Mouse (Mus musculus): Measurements from ENCODE around the gene Sox14.

Sox14 gene

DNA sequence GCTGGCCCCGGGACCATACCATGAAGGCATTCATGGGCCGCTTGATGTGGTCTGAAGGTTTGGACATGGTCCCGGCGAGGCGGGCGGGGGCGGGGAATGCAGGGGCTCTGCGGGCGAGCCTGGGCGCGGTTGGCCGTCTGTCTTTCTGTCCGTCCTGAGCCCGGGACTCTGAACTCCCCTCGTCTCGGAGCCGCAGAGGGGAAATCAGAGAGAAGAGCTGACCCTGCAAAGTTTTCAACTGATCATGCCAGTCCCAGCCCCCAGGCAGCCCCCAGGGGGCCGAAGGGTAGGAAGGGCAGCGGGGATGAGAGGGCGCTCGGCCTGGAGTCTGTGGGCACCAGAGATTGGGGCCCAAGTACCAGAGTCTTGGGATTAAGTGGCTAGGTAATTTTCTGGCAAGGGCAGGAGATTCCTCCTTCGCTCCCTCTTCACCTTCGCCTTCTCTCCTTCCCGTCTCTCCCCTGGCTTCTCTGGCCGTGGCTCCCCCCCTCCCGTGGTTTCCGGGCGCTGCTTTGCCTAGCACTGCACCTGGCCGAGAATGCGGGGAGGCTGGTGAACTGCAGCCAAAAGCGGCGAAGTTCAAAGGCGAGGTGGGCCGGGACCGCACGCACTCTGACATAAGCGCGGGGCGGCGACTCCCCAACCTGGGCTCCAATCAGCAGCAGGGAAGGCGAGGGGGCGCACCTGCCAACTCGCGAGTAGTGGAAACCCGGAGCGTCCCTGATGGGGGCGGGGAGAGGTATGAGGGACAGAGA, at the start of gene Sox14:
Gene Sox14, minus strand, starts transcription at position 553 of the 755 bp plus-strand sequence.
- no peak for DNase-seq

DNA sequence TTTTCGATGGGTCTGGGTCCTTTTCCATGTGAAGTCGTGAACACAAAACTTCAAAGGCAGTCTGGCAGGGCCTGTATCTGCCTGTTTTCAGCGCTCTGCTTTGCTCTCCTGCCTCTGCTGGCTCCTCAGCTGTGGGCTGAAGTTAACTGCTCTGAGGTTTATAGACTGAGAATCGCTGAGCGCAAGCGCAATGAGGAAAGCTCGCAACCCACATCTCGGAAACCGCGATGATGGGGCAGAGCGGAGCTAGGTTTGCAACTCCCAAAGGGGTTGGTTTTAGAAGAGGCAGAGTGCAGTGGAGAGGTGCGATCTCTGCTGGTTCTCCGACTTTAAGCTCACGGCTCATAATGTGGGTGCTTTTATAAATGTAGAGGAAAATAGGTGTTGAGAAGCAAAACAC, 3.3 kb upstream of the Sox14 start:
- DNase-seq, result no peak

GRCm38 (mm10) chr9:99878588-99878987, 2.6 kb upstream of the Sox14 start:
- DNase-seq, result no peak

DNA sequence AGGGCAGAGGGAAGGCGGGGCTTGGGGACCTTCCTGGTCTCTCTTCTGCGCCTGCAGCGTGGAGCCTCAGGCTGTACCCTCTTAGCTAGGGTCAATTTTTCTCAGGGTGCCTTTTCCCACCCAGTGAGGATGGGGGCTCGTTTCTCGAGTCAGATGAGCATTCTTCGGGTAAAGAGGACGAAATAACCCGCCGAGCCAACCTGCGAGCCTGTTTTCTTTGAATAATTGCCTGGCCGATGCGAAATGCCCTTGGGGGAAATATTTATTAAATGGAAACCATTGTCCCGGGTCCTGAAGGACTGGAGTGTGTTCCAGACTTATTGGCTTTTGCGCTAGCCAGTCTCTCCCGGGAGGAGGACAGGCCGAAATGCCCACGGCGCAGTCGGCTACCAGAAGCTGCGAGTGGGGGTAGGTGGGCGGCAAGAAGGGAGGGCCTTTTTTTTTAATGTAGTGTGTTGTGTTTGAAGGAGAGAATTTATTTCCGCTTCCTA, 1.1 kb upstream of the Sox14 start:
- DNase-seq, result no peak

DNA sequence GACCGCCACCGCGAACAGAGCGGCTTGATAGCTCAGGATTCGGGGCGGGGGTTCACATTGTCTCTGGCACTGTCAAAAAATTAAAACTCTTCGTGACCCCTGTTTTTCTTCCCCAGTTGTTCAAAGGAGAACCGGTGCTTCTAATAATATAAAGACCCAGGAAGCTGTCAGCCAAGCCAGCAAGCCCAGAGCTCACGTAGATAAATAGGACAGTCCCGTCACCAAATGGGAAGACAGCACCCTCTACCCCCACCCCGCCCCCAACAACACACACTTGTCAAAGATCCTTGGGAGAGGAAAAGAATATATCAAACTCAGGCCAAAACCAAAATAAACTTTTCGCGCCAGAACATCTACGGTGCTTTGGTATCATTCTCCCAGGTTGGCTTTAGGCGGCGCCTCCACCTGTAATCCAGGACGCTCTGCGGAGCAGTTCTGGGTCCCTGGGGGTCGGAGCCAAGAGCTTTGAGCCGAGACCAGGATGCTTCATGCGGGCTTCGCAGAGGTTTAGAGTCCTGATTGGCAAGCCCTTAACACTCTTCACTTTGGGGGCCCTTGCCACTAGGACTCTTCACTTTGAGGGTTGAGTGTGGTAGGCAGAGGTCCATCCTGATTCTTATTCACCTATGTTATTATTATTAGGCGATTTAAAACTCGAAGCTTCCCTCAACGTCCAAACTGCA, 544 bp upstream of the Sox14 start:
- no peak for DNase-seq

DNA sequence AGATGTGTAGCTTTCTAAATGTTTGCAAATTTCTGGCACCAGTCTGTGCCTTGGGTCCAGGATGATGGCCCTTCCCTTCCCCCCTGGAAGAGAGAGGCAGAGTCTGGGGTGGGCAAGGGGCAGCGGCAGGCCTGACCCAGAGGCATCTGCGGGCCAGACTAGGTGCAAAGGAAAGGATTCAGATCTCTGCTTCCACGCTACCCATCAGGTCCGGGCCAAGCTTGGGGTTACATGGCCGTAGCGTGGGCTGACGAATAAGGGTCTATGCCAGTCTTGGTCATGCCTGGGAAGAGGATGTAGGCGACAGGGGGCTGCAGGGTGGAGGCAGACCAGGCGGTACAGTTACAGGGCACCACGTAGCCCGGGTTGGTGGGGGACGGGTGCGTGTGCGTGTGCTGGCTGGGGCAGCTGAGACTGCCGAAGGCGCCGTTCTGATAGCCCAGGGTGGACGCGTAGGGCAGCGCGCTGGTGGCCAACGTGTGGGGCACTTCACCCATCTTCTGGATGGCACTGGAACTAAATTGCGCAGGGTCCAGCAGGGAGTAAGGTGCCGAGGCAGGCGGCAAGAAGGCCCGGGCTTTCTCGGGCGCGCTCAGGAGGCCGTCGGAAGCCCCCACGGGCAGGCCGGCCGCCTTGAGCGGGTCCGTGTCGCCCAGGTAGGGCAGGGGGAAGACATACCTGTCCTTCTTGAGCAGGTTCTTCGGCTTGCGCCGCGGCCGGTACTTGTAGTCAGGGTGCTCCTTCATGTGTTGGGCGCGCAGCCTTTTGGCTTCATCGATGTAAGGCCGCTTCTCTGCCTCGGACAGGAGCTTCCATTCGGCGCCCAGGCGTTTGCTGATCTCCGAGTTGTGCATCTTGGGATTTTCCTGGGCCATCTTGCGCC, 994 bp downstream of the Sox14 start:
- DNase-seq, result no peak

- no peak for DNase-seq
These were observed 2.2 kb downstream of the Sox14 start for GRCm38 (mm10) chr9:99873721-99874120.

GRCm38 (mm10) chr9:99873116-99873620, 2.8 kb downstream of the Sox14 start:
- DNase-seq, result no peak

DNA sequence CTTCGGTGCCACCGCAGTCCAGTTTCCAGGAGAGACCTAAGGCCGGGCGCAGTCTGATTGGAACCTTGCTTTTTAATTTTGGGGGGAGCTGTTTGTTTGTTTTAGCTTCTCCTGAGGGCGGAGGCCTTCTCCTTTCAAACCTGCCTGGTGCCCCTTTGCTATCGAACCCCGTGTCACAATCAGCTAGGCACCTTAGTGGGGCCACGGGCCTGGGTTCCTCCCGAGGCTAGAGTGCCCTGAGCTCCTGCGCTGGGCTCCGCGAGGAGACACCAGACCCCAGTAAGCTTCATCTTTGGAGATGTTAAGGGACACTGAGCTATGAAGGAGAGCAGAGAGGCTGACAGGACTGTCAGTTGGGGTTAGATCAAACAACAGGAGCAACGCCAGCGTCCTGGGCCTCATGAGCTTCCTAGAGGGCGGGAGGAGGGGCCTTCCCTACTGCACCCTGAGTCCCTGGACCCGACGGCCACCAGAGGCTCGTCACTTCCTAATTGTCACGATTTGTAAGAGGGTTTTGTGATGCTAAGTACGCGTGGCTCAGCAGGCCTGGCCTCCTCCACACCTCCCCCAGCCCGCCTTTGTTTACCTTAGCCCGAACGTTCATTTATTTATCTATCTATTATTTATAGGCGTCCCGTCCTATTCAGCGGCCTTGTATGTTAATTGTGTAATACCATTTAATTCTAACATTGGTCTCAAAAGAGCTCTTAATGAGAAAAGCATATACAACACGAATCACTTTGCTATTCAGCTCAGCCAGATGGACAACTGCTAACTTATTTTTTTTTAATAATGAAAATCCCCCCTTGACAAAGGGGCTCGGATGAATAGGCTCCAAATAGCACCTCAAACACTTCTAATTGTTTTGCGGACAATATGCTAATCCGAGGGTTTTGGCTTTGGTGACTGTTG, 3.5 kb downstream of the Sox14 start:
- no peak for DNase-seq

GRCm38 (mm10) chr9:99871556-99872203, 4.3 kb downstream of the Sox14 start:
- DNase-seq, result no peak

DNA sequence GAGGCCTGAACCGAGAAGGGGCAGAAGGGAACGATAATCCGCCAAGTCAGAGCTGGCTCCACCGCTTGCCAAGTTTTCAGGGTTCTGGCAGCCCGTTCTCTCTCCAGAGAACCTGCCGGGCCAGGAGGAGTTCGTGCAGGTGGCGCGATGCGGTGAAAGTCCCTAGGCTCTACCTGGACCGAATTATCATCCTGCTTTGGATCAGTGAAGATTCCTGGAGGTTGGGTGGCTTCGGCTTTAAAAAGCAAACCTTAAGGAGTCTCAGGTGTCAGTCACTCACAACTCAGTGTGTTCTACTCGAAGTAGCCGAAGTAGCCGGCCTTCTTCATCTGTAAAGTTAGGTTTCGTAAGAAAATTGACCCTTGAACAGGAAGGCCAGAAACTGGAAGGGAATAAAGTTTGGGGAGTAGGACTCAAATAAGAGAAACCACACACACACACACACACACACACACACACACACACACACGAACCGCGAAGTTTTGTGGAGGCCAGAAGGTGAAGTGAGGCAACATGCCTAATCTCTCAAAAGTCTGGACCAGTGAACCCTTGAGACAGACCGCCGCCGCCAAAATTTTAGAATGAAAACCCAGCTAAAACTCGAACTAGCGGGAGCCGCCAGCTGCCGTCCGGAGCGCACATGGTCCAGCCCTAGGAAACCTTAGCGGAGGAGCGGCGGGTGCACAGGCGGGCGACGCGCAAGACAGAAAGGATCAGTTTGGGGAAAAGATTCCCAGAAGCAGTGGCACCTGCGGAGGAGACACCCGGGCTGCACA, 5.0 kb downstream of the Sox14 start:
- DNase-seq, result no peak

- DNase-seq, result no peak
These were observed 5.8 kb downstream of the Sox14 start for GRCm38 (mm10) chr9:99869936-99870779.

DNA sequence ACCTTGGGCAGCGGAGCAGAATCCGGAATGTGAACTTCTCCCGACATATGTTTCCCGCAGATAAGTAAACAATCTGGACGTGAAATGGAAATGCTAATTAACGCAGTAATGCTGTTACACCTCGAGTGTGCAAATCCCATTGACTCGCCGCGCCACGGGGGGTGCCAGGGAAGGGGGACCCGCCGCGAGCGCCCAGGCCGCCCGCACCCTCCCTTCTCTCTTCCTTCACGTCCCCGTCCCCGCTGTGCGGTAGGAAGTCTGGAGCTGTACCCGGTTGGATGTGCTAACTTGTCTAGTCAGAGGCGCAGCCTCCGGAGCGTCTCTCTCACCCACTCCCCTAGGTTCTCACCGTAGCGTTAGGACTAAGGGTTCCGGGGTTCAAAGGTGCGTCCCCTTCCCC, 6.7 kb downstream of the Sox14 start:
- no peak for DNase-seq

DNA sequence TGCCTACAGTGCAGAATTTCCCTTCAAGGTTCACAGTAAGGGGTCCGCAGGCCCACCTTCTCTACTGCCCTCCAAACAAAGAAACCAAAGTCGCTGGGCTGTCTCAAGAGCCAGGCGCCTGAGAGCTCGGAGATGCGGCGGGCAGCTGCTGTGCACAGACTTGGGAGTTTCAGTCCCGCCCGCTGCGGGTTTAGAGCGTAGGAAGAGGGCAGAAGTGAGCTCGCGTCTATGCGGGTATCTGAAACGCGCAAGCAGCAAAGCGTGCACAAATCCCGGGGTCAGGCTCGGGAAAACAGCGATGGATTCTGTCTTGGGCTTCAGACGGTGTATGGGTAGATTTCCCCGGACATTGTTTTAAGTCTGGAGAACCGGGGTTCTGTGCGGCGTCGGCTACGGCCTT, 7.4 kb downstream of the Sox14 start:
- DNase-seq, result no peak

GRCm38 (mm10) chr9:99868054-99868453, 7.9 kb downstream of the Sox14 start:
- no peak for DNase-seq

GRCm38 (mm10) chr9:99862936-99863335, 13.0 kb downstream of the Sox14 start:
- no peak for DNase-seq

- no peak for DNase-seq
These were observed 21.5 kb downstream of the Sox14 start for GRCm38 (mm10) chr9:99854486-99854885.

GRCm38 (mm10) chr9:99853356-99853755, 22.6 kb downstream of the Sox14 start:
- DNase-seq, result no peak

GRCm38 (mm10) chr9:99850354-99850753, 25.6 kb downstream of the Sox14 start:
- DNase-seq, result no peak

- no peak for DNase-seq
These were observed 27.6 kb downstream of the Sox14 start for GRCm38 (mm10) chr9:99848327-99848726.

All from right cerebral cortex, postnatal 14 days (tissue).